Mouse (Mus musculus): ENCODE results near the gene Aqp9.

Gene Aqp9

DNA sequence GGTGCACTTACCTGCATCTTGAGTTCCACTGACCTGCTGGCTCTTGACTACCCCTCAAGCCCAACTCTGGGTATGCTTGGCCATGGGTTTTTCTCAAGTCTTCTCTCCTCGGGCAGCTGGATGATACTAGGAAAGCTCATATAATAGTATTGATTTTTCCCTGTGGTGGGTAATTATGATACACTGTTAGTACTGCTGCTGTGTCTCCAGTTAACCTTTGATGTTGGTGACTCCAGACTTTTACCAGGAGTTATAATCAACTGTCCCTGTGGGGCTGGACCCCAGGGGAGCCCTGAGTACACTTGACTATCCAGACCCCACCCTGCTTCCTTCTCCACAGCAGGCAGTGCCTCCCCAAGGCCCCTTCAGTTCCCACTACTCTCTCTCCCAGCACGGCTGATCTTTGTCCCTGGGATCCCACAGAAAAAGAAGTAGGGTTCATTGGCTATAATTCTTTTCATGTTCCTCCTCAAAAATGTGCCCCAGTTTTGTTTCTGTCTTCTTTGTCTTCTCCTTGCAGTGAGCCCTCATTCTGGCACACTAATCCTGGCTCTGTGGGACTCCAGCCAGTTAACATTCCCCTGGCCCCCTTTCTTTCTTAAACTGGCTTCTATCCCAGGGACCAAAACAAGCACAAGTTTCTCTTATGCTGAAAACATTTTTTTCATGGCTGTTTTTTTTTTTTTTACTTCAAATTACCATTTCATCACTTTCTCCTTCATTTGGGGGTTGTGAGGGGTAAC, 838 bp downstream of the Aqp9 start:
- no peak for DNase-seq (ENCODE audit: low read depth, low spot score)

DNA sequence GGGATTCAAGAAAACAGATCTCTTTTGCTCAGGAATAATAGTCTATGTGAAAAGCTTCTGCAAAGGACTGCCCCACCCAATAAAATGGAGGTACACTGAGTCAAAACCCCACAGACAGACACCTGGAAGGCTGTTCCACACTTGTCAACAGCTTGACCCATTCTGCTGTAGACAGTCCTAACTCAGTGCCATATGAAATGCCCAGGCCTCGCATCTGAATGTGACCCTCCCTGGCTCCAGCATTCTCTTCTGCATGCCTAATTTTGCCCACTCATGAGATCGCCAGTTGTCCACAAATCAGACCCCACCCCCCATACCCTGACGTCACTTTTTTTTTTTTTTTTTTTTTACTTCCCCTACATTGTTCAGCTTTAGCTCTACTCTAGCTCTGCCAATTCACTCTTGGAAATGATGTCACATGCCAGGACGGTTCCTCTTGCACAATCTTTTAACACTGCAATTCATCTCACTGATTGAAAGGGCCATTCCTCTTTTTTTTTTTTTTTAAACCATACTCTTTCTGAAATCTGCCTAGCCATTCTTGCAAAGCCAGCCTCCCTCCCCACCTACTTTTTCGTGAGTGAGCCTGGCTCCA, 1.5 kb downstream of the Aqp9 start:
- no peak for DNase-seq (ENCODE audit: low read depth, low spot score)

DNA sequence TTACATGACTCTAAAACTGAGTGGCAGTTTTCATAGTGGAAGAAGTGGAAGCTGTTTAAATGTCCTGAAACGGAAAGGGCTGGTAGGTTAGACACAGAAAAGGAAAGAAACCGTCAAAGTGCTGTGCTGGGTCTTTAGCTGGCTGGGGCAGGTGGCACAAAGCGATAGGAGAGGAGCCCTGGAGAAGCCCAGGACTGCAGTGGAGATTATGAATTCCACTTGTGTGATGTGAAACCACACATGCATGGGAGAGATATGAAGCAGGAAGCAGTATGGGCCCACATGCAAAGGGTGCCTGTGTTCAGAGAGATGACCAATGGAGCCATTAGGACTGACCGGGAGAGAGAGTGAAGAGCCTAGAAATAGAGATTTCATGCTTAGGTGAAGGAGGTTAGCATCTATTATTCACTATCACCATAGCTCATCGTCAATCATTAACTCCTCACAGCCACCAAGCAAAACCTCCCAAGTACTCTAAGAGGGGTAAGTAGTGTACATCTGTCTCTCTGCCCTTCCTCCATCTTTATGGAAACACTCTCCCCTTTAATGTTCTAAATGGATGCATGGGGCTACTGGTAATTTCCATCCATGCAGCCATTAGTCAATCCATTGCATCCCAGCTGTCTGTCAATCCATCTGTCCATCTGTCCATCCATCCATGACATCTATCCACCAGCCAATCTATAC, 2.3 kb downstream of the Aqp9 start:
- no peak for DNase-seq (ENCODE audit: low read depth, low spot score)

DNA sequence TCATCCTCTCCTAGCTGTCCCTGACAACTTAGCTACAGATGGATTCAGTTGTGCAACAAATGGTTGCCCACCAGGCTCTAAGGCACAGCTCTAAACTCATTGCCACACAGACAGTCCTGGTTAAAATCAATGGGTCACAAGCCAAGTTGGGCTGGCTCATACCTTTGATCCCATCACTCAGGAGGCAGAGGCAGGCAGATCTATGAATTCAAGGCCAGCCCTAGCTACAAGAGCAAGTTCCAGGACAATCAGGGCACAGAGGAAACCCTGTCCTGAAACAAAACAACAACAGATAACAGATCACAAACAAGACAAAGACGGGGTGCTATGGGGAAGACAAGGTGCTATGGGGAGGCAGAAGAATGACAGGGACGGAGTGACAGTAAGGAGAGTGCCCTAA, 3.0 kb downstream of the Aqp9 start:
- no peak for DNase-seq (ENCODE audit: low read depth, low spot score)

DNA sequence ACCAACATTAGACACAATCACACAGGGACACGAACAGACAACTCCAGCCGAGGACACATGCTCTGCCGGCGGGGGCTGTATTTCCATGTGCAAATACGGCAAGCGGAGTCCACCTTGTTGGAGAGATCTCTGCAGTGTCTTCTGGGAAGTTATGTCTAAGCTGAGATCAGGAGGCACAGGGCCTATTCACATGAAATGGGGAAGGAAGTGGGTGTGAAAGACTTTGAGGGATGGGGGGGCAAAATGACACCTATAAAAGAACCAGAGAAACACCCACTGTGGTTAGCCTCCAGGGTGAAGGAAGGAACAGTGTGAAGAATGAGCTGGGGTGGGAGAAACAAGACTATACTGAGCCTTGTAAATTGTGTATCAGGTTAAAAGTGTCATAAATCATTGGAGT, 3.4 kb downstream of the Aqp9 start:
- DNase-seq (ENCODE audit: low read depth, low spot score): no peak

DNA sequence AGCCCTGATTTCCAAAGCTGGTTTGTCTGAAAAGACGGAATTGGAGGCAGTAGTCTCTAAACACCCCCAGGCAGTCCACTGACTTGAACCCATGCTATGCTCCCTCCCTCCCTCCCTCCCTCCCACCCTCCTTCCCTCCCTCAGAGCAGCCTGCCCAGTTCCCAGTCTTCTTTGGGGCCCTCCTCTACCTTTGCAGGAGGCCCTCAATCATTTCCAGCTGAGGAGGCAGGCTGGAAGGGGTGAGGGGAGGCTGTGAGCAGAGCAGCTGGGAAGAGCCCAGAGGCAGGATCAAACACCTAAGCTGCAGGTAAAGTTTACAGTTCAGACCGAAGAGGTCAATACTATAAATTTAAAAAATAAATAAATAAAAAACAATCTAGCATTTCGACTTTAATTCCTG, 4.1 kb downstream of the Aqp9 start:
- DNase-seq (ENCODE audit: low read depth, low spot score): no peak

DNA sequence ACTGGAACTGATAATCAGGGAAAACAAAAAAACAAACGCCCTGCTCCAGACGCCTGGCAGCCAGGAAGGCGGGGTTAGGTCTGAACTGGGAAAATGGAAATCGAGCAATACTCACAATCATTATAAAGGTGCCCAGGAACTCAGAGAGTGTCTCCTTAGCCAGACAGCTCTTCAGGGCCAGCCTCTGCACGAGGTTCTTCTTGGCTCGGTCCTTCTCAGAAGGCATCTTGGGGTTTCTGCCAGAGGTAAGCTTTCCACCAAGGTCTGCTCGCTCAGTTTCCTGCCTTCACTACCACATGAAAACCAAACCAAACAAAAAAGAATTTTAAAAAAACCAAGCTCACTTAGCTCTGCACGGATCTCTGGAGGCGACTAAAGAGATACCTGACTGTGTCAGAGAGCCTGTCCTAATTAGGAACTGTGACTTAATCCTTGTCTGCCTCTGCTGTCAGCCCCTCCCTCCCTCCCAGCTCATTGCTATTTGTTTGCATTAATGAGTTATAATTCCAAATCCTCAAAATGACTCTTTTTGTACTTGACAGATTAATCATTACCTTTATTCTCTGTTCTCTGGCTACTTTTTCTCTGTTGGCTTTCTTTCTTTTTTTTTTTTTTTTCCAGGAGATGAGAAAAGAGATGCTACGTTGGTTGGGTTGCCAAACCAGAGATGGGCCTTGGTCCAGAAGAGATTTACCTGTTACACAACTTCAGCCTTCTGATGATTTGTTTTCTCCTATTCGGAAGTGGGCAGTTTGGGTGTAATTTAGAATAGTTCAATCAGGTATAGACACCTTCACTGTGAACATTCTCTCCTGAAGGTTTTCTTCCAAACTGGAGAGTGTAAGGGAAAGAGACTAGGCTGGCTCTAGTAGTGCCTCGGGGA, 5.4 kb downstream of the Aqp9 start:
- DNase-seq (ENCODE audit: low read depth, low spot score): no peak

DNA sequence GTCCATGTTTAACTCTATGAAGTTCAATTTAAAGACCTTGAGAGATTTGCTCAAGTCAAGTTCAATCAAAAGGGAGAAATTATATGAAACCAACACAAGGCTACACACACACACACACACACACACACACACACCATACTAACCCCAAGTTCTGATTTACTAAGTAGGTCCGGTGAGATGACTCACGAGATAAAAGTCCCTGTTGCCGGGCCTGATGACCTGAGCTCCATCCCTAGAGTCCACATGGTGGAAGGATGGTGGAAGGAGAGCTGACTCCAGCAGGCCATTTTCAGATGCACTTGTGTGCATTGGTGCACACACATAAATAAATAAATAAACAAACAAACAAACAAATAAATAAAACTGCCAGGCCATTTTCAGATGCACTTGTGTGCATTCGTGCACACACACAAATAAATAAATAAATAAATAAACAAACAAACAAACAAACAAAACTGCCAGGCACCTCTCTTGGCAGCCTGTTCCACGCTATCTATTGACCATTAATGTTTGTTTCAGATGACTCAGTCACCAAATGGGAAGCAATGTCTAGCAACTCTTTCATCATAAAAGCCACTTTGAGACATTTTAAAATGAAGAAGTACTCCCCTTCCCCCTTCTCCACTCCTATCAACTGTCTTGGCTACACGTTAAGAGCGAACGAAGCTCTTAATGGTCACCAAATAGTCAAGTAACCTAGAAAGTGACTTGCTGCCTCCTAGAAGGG, 6.2 kb downstream of the Aqp9 start:
- no peak for DNase-seq (ENCODE audit: low read depth, low spot score)

DNA sequence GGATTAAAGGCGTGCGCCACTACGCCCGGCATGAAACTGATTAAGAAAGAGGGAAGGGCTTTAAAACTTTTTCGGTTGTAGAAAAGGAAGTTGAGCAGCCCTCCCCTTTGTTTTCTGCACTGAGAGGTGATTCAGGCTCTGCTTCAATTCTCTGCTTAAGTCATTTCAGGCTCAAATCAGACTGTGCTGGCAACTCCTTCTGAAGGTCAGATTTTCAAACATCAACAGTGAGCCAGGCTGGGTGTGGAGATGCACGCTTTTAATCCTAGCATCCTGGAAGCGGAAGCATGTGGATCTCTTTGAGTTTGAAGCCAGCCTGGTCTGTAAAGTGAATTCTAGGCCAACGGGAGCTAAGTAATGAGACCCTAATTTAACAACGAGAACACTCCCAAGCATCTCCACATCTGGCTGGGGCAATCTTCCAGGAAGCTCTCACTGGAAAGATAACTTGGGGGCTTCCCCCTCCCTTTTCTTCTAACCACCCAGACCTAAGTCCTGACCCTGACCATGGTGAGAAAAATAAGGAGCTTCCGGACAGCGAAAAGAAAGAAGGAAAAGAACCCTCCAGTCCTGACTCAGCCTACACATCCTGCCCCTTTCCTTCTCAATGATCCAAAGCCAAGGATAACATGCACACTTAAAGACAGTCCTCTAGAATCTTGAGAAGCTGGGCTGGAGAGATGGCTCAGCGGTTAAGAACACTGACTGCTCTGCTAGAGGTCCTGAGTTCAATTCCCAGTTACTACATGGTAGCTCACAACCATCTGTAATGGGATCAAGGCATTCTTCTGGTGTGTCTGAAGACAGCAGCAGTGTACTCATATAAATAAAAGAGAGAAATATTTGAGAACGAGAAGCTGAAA, 7.4 kb downstream of the Aqp9 start:
- DNase-seq (ENCODE audit: low read depth, low spot score): no peak

DNA sequence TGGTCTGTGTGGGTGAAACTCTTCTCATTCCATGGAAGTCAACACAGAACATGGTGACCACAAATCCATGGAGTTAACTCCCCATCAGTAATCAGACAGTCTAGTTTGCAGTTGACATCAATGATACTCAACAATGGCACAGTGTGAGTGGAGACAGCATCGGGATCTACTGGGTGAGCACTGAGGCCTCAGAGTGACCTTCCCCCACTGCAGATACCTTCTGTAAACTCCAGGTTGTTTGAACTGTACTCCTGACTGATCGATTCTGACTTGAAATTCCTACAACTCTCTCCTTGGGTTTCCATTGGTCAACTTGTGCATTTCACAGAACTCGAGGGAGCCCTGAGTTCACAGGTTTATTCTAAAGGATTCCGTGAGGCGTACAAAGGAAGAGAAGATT, 8.8 kb downstream of the Aqp9 start:
- no peak for DNase-seq (ENCODE audit: low read depth, low spot score)

DNA sequence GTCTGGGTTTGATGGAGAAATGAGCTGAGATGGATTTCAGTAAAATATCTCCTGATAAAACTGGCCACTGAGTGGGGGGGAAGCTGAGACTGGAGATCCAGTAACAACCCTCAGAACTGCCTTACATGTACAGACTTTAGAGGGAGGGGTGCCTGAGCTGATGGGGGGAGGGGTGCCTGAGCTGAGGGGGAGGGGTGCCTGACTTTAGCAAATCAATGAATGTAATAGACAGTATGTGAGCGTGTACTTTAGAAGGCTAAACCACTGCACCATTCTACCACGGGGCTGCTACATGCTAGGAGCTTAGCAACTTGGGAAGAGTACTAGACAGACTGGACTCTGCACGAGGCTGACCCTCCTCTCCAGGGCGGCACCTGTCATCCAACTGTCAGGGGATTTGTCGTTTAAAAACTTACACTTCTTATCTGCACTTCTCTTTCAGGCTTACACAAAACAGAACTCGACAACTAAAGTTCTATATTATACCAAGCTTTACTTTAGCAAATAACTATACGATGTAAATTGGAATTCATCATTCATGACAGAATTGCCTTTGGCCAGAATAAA, 9.3 kb downstream of the Aqp9 start:
- no peak for DNase-seq (ENCODE audit: low read depth, low spot score)

DNA sequence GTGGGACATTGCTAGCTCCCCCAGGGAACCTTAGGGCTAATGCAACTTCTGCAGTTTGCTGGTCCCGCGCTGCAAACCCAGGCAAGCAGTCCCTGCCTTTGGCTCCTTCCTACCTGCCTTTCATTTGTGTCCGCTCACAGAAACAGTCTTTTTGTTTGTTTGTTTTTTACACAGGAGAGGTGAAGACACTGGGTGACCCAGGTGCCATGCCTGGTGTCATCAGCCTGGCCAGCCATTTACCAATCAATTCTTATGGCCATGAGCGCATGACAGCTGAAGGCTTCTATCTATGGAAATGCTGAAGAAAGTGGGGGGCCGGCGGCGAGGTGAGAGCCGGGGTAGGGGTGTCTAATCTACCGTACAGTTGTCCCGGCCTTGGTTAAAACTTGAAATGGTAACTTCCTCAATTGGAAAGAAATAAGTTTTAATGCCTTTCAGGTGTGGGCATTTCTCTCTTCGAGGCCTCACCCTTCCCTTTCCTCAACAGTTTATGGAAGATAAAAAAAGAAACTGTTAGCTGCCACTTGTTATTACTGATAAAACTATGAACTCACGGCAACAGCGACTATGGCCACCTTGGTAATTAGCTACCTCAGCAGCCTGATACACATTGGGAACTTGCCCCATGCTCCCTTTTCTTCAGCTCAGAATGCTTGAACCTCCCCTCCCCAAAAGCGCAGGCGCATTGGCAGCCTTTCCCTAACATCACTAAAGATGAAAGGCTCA, 10.4 kb downstream of the Aqp9 start:
- DNase-seq (ENCODE audit: low read depth, low spot score): no peak

DNA sequence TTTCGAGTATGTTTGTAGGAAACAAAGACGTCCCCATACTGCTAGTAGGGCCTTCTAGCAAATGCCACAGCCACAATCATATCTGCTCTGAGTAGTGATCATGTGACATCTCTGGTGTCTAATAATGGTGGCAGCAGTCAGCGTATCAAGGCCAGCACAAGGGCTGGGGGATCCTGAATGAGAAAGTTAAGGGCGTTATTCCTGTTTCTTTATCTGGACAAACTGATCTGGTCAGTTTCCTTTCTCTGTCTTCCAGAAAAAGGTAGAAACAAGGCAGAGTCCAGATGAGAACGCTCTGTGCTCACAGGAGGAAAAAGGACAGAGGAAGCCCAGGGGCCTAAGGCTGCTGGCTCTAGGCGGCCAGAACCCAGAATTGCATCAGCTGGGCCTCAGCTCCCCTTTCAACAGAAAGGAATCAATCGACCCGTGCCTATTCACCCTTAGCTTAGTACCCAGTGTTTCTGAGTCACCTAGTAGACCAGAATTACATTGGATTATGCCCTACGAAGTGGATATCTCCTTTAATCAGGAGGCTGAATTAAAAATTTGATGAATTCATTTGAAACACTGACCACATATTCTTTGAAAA, 11.9 kb downstream of the Aqp9 start:
- no peak for DNase-seq (ENCODE audit: low read depth, low spot score)

DNA sequence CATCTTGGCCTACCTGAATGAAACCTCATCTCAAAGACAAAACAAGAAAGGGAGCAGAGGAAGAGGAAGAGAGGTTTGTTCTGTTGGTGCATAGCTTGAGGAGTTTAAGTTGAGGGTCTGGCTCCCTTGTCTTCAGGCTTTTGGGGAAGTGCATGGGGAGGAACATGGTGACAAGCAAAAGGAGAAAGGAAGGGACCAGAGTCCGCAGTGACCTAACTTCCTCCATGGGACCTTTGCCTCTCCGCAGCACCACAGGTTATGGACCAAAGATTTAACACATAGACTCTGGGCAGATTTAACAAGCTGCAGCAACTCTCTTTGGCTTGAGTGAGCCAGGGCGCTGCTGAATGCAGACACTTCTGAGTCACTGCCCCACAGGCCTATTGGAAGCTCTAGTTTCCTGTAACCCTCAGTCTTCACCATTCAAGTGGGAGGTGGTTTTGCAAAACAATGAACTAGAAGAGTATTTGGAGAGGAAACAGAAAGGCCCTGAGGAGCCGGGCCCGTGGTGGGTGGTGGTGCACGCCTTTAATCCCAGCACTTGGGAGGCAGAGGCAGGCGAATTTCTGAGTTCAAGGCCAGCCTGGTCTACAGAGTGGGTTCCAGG, 13.0 kb downstream of the Aqp9 start:
- no peak for DNase-seq (ENCODE audit: low read depth, low spot score)

DNA sequence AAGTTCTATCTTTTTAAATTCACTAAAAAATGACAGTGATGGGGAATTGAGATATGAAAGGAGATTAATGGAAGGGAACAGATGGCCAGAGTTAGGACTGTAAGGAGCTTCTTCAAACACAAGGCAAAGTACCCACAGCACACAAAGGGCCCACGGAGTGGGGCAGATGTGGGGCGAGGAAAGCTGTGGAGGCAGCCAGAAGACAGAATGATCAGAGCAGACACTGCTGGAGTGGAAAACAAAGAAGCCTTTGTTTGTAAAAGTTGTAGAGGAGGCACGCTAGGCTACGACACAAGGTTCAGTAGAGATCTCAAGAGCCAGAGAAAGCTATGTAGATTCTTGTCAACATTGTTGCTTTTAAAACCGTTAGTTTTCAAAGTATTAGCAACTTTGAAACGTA, 17.1 kb downstream of the Aqp9 start:
- peak; percentile 20 for DNase-seq (ENCODE audit: low read depth, low spot score)

DNA sequence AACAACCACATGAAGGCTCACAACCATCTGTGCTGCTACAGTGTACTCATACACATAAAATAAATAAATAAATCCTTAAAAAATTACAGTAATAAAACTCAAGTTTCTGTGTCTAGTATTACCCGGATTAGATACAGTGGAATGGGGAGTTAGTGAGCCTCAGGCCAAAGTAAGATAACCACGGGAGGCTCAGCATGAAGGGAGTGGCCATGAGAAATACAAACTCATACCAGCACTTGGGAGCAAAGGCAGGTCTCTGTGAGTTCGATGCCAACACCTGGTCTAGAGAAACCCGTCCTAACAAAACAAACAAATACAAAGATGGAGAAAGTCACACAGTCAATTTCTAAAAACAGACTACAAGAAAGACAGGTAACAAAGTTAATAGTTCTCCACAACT, 18.3 kb downstream of the Aqp9 start:
- no peak for DNase-seq (ENCODE audit: low read depth, low spot score)

DNA sequence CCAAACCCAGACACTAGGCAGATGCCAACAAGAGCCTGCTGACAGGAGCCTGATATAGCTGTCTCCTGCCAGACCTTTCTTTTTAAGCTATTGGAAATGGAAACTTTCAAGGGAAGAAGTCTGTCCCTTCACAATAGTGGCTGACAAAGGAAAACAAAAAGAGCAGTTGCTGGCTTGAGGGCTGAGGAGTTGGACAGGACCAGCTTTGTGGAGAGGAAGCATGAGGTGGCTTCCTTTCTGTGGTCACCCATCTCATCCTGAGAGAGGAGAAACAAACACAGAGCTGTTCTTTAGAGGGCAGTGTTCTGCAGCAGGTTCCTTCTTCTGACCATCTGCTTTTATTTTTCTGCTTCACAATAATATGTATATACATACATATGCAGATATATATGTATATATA, 19.6 kb downstream of the Aqp9 start:
- no peak for DNase-seq (ENCODE audit: low read depth, low spot score)

DNA sequence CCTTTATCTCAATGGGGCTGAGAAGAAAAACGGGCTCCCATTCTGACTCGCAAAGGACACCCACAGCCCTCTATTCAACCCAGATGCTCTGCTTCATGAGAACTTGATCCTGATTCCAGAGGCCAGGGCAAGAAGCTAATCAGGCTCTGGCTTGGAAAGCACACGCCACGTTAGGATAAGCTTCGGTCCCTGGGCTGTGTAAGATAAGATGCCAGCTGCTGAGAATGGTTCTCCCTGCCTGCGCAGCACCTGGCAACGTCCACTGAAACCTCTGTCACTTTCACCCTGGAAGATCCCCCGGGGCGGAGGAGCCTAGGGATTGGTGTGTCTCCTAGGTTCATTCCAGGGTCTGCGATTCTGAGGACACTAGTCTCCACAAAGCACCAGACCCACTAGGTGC, 22.3 kb downstream of the Aqp9 start:
- no peak for DNase-seq (ENCODE audit: low read depth, low spot score)

DNA sequence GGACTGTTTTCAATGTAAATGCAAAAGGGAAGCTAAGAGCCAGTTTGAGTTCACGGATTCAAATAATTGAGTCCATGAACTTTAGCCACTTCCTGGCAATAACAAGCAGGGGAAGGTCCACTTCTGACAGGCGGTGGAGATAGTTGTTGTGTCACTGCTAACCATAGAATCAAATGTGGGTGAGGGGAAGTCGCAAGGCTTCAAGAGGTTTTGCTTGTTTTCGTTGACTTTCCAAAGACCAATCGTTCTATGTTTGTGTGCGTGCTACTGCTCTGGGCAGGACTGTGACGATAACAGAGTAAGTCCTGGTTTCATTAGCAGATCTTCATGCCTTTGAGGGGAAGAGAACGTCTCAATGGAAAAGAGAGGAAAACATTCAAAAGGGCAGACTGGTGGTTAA, 28.3 kb downstream of the Aqp9 start:
- DNase-seq (ENCODE audit: low read depth, low spot score): no peak
